Mouse (Mus musculus) intestine, embryonic 14.5 days (tissue): ENCODE measurements at regions not wholly inside any gene's neighbourhood (a gene's known extent, or its start where the extent isn't known, plus 50 kb on each side); places are given as distances from the start of the nearest gene placed in this dataset.

Experiments
- ATAC-seq: fragments of 200-750 bp; cut with Nextera tagmentation; replicated peaks from 2 replicates; pipeline ENCODE4 v1.8.0; 2017; ENCODE audit warnings: low read depth, moderate number of reproducible peaks, moderate TSS enrichment, moderate library complexity; ENCODE audit not compliant: low FRiP score, low TSS enrichment
- DNase-seq: peaks from one replicate; pipeline ENCODE4 v3.0.0-alpha.2; 2018; ENCODE audit warnings: low spot score
- H3K27ac ChIP-seq: fragments of 300-500 bp; sonication (generic); 2 replicates; pipeline ENCODE4 v1.5.1; 2014; ENCODE audit warnings: low read depth, mild to moderate bottlenecking, control low read depth
- H3K27me3 ChIP-seq: fragments of 300-500 bp; sonication (generic); replicated peaks from 2 replicates; pipeline ENCODE4 v1.6.1; 2014; ENCODE audit warnings: low read length, control low read depth; ENCODE audit not compliant: control insufficient read depth, insufficient read depth
- H3K36me3 ChIP-seq: fragments of 300-500 bp; sonication (generic); 2 replicates; pipeline ENCODE4 v1.6.1; 2014; ENCODE audit warnings: low read length, control low read depth; ENCODE audit not compliant: control insufficient read depth, insufficient read depth
- H3K4me1 ChIP-seq: fragments of 300-500 bp; sonication (generic); replicated peaks from 2 replicates; pipeline ENCODE4 v1.6.1; 2014; ENCODE audit warnings: low read length, control low read depth, mixed read lengths; ENCODE audit not compliant: control insufficient read depth, insufficient read depth
- H3K4me2 ChIP-seq: fragments of 300-500 bp; sonication (generic); 2 replicates; pipeline ENCODE4 v1.6.1; 2014; ENCODE audit warnings: low read length
- H3K4me3 ChIP-seq: fragments of 300-500 bp; sonication (generic); 2 replicates; pipeline ENCODE4 v1.5.1; 2014; ENCODE audit warnings: low read depth, low read length, control low read depth, mixed read lengths
- H3K9ac ChIP-seq: fragments of 300-500 bp; sonication (generic); 2 replicates; pipeline ENCODE4 v1.6.1; 2014; ENCODE audit warnings: mild to moderate bottlenecking, low read length
- H3K9me3 ChIP-seq: fragments of 300-500 bp; sonication (generic); 2 replicates; pipeline ENCODE4 v1.6.1; 2016; ENCODE audit warnings: low read length, control low read depth; ENCODE audit not compliant: control insufficient read depth
- WGBS: fragments of 180-500 bp; shearing (Covaris S2); extraction: QIAGEN DNeasy Blood & Tissue Kit; methylation state at CpG from one replicate; pipeline ENCODE4 v1.1.7; 2014; 5-methylcytosine and 5-hydroxymethylcytosine counted together

- Histone ChIP-seq H3K4me3 (no peak overlapping the region), H3K9ac (no peak overlapping the region), H3K4me1 (peaks cover 5% of the 10 kb centered on the region; the same call in 1 of the 2 replicates), H3K27ac (no peak overlapping the region), H3K9me3 (no peaks in the 10 kb centered on the region), H3K36me3 (no peaks in the 10 kb centered on the region), H3K4me2 (no peak overlapping the region), H3K27me3 (no peaks in the 10 kb centered on the region)
- DNase-seq (no peak), ATAC-seq (no peak)
- 56% methylated on average over 3 of the region's 3 CpGs for WGBS
These were observed 262.2 kb downstream of the Gm11361 start for GRCm38 (mm10) chr13:28519383-28520126.

GRCm38 (mm10) chr13:28517161-28517560, 259.8 kb downstream of the Gm11361 start:
- DNase-seq (no peak), ATAC-seq (no peak)
- no peaks in the 10 kb centered on the region for H3K36me3 ChIP-seq
- H3K4me1 ChIP-seq: peaks cover 5% of the 10 kb centered on the region; the same call in 1 of the 2 replicates
- no peak overlapping the region for H3K27ac ChIP-seq
- no peak overlapping the region for H3K9ac ChIP-seq
- WGBS: 77% methylated on average over 6 of the region's 6 CpGs
- H3K4me3 ChIP-seq: no peak overlapping the region
- no peaks in the 10 kb centered on the region for H3K27me3 ChIP-seq
- H3K9me3 ChIP-seq: no peaks in the 10 kb centered on the region
- H3K4me2 ChIP-seq: no peak overlapping the region

- Histone ChIP-seq H3K4me1 (peaks cover 5% of the 10 kb centered on the region; the same call in 1 of the 2 replicates), H3K27ac (no peak overlapping the region), H3K4me2 (no peak overlapping the region), H3K4me3 (no peak overlapping the region), H3K9ac (no peak overlapping the region), H3K36me3 (no peaks in the 10 kb centered on the region), H3K27me3 (no peaks in the 10 kb centered on the region), H3K9me3 (no peaks in the 10 kb centered on the region)
- DNase-seq (no peak), ATAC-seq (no peak)
- 49% methylated on average over 2 of the region's 2 CpGs for WGBS
These were observed 259.3 kb downstream of the Gm11361 start for GRCm38 (mm10) chr13:28516636-28517035.

GRCm38 (mm10) chr13:28514245-28514644, 256.9 kb downstream of the Gm11361 start:
- Histone ChIP-seq H3K4me2 (no peak overlapping the region), H3K4me3 (no peak overlapping the region)
- DNase-seq: no peak

GRCm38 (mm10) chr13:28513336-28513735, 256.0 kb downstream of the Gm11361 start:
- Histone ChIP-seq H3K4me3 (no peak overlapping the region), H3K36me3 (no peaks in the 10 kb centered on the region), H3K4me2 (no peak overlapping the region), H3K27ac (no peak overlapping the region), H3K9ac (no peak overlapping the region), H3K4me1 (peaks cover 2% of the 10 kb centered on the region; the same call in 1 of the 2 replicates), H3K27me3 (no peaks in the 10 kb centered on the region), H3K9me3 (no peaks in the 10 kb centered on the region)
- 93% methylated on average over 7 of the region's 7 CpGs for WGBS
- ATAC-seq (no peak), DNase-seq (no peak)

More at GRCm38 (mm10) chr13:28514245-28514644, 256.9 kb downstream of the Gm11361 start:
- Histone ChIP-seq H3K4me1 (no peaks in the 10 kb centered on the region), H3K9me3 (no peaks in the 10 kb centered on the region), H3K9ac (no peak overlapping the region), H3K27ac (no peak overlapping the region), H3K36me3 (no peaks in the 10 kb centered on the region), H3K27me3 (no peaks in the 10 kb centered on the region)
- no peak for ATAC-seq

- Histone ChIP-seq H3K4me3 (no peak overlapping the region), H3K9me3 (no peaks in the 10 kb centered on the region), H3K36me3 (no peaks in the 10 kb centered on the region), H3K9ac (no peak overlapping the region), H3K4me2 (no peak overlapping the region), H3K4me1 (peaks cover 8% of the 10 kb centered on the region; the same call in 1 of the 2 replicates), H3K27ac (no peak overlapping the region), H3K27me3 (no peaks in the 10 kb centered on the region)
- ATAC-seq (no peak), DNase-seq (no peak)
- 71% methylated on average over 11 of the region's 11 CpGs for WGBS
These were observed 255.4 kb downstream of the Gm11361 start for GRCm38 (mm10) chr13:28512573-28513334.

- H3K9me3 ChIP-seq: no peaks in the 10 kb centered on the region
- DNase-seq (no peak), ATAC-seq (no peak)
- peaks cover 14% of the 10 kb centered on the region; the same call in 1 of the 2 replicates for H3K4me1 ChIP-seq
- peak overlapping the region; percentile 76 for H3K27ac ChIP-seq
- no peaks in the 10 kb centered on the region for H3K36me3 ChIP-seq
- H3K27me3 ChIP-seq: no peaks in the 10 kb centered on the region
- H3K4me3 ChIP-seq: no peak overlapping the region
- H3K4me2 ChIP-seq: no peak overlapping the region
- no peak overlapping the region for H3K9ac ChIP-seq
- WGBS: 36% methylated on average over 2 of the region's 2 CpGs
These were observed 250.9 kb downstream of the Gm11361 start for GRCm38 (mm10) chr13:28508184-28508583.

GRCm38 (mm10) chr13:28507783-28508182, 250.5 kb downstream of the Gm11361 start:
- DNase-seq: no peak

More at GRCm38 (mm10) chr13:28507783-28508182, 250.5 kb downstream of the Gm11361 start:
- no peak overlapping the region for H3K4me2 ChIP-seq
- peak overlapping the region; percentile 76 for H3K27ac ChIP-seq
- 48% methylated on average over 5 of the region's 5 CpGs for WGBS
- peaks cover 14% of the 10 kb centered on the region; the same call in 1 of the 2 replicates for H3K4me1 ChIP-seq
- no peak overlapping the region for H3K4me3 ChIP-seq
- no peaks in the 10 kb centered on the region for H3K27me3 ChIP-seq
- no peaks in the 10 kb centered on the region for H3K9me3 ChIP-seq
- H3K9ac ChIP-seq: no peak overlapping the region
- no peaks in the 10 kb centered on the region for H3K36me3 ChIP-seq
- no peak for ATAC-seq
